Mouse (Mus musculus) MEL (cell line): ENCODE data around the gene Fars2. TPM values are rescaled to one million over a fixed set of nuclear protein-coding genes. Genes with fewer than 3 reads are reported as not detected.

Experiments used
- DNase-seq: peaks from one replicate; pipeline ENCODE4 v3.0.0; 2011; ENCODE audit warnings: low read depth, low spot score
- H3K27ac ChIP-seq: 2 replicates; pipeline ENCODE4 v1.5.1; 2012; ENCODE audit warnings: low read depth, mild to moderate bottlenecking, control low read depth, low read length, moderate library complexity; ENCODE audit not compliant: control insufficient read depth
- H3K27me3 ChIP-seq, 2 experiments: fragments of 150-350 bp in 1 of 2; sonication (generic) in 1 of 2; 2 replicates each; pipeline ENCODE4 v1.6.1; 2012; ENCODE audit warnings: low read length in 2 of 2, mild to moderate bottlenecking in 2 of 2, improper control_type of control experiment in 1 of 2, moderate library complexity in 1 of 2; ENCODE audit not compliant: insufficient read depth in 2 of 2, control insufficient read depth in 1 of 2
- H3K36me3 ChIP-seq, 2 experiments: 2 replicates each; pipeline ENCODE4 v1.6.1; 2012 to 2014; ENCODE audit warnings: low read length in 2 of 2, improper control_type of control experiment in 1 of 2, inconsistent platforms in 1 of 2, mild to moderate bottlenecking in 1 of 2; ENCODE audit not compliant: insufficient read depth in 2 of 2, control insufficient read depth in 1 of 2
- H3K4me1 ChIP-seq, 2 experiments: fragments of 150-350 bp in 1 of 2; sonication (generic) in 1 of 2; 2 replicates each; pipeline ENCODE4 v1.6.1; 2012; ENCODE audit warnings: low read length in 2 of 2, improper control_type of control experiment in 1 of 2, mild to moderate bottlenecking in 1 of 2; ENCODE audit not compliant: insufficient read depth in 2 of 2, control insufficient read depth in 1 of 2
- H3K4me3 ChIP-seq, 2 experiments: fragments of 150-350 bp in 1 of 2; sonication (generic) in 1 of 2; 2 replicates each; pipeline ENCODE4 v1.5.1; 2012; ENCODE audit warnings: low read depth in 2 of 2, low read length in 2 of 2, mild to moderate bottlenecking in 2 of 2, moderate library complexity in 2 of 2, control low read depth in 1 of 2, improper control_type of control experiment in 1 of 2; ENCODE audit not compliant: control insufficient read depth in 1 of 2, insufficient read depth in 1 of 2
- H3K79me2 ChIP-seq: 2 replicates; pipeline ENCODE4 v1.6.1; 2012; ENCODE audit warnings: mild to moderate bottlenecking, low read length, moderate library complexity; ENCODE audit not compliant: control insufficient read depth, poor library complexity, insufficient read depth
- H3K9ac ChIP-seq: 2 replicates; pipeline ENCODE4 v1.6.1; 2012; ENCODE audit warnings: low read depth, mild to moderate bottlenecking, control low read depth, low read length, moderate library complexity; ENCODE audit not compliant: control insufficient read depth, poor library complexity, severe bottlenecking
- H3K9me3 ChIP-seq: fragments of 150-350 bp; sonication (generic); replicated peaks from 2 replicates; pipeline ENCODE4 v1.6.1; 2012; ENCODE audit warnings: mild to moderate bottlenecking, low read length, improper control_type of control experiment, moderate library complexity; ENCODE audit not compliant: insufficient read depth
- BHLHE40 ChIP-seq: IDR thresholded peaks from 2 replicates; pipeline ENCODE4 v1.6.1; 2012; ENCODE audit warnings: low read depth, mild to moderate bottlenecking, inconsistent platforms, low read length, improper control_type of control experiment, borderline replicate concordance
- CHD1 ChIP-seq: IDR thresholded peaks from 2 replicates; pipeline ENCODE4 v1.6.1; 2012; ENCODE audit warnings: low read depth, mild to moderate bottlenecking, inconsistent platforms, low read length, improper control_type of control experiment
- CTCF ChIP-seq, 3 experiments: IDR thresholded peaks in 2 of 3; conservative IDR thresholded peaks in 1 of 3; 2 replicates each; pipeline ENCODE4 v1.5.1; 2011 to 2012; ENCODE audit warnings: low read length in 3 of 3, low read depth in 2 of 3, mild to moderate bottlenecking in 2 of 3, improper control_type of control experiment in 1 of 3, inconsistent platforms in 1 of 3, mixed read lengths in 1 of 3, moderate library complexity in 1 of 3; ENCODE audit not compliant: control insufficient read depth in 1 of 3, insufficient read depth in 1 of 3, poor library complexity in 1 of 3, severe bottlenecking in 1 of 3
- GATA1 ChIP-seq: IDR thresholded peaks from 2 replicates; pipeline ENCODE4 v1.6.1; 2011; ENCODE audit warnings: low read depth, low read length, improper control_type of control experiment
- MAX ChIP-seq: IDR thresholded peaks from 2 replicates; pipeline ENCODE4 v1.6.1; 2011; ENCODE audit warnings: low read length, improper control_type of control experiment
- MXI1 ChIP-seq: IDR thresholded peaks from 2 replicates; pipeline ENCODE4 v1.6.1; 2011; ENCODE audit warnings: mild to moderate bottlenecking, low read depth, low read length, improper control_type of control experiment
- MYB ChIP-seq: IDR thresholded peaks from 2 replicates; pipeline ENCODE4 v1.6.1; 2011; ENCODE audit warnings: mild to moderate bottlenecking, low read depth, low read length, improper control_type of control experiment
- MYC ChIP-seq: IDR thresholded peaks from 2 replicates; pipeline ENCODE4 v1.6.1; 2011; ENCODE audit warnings: low read depth, mild to moderate bottlenecking, low read length, improper control_type of control experiment, moderate library complexity
- POLR2A ChIP-seq, 2 experiments: IDR thresholded peaks; 2 replicates each; pipeline ENCODE4 v1.6.1; 2011 to 2012; ENCODE audit warnings: low read length in 2 of 2, mild to moderate bottlenecking in 2 of 2, control low read depth in 1 of 2, improper control_type of control experiment in 1 of 2, low read depth in 1 of 2, moderate library complexity in 1 of 2; ENCODE audit not compliant: control insufficient read depth in 1 of 2, insufficient read depth in 1 of 2, poor library complexity in 1 of 2
- RAD21 ChIP-seq: IDR thresholded peaks from 2 replicates; pipeline ENCODE4 v1.6.1; 2011; ENCODE audit warnings: mild to moderate bottlenecking, low read depth, low read length, improper control_type of control experiment
- RCOR1 ChIP-seq: IDR thresholded peaks from 2 replicates; pipeline ENCODE4 v1.6.1; 2012; ENCODE audit warnings: low read depth, mild to moderate bottlenecking, inconsistent platforms, low read length, improper control_type of control experiment
- TAL1 ChIP-seq: IDR thresholded peaks from 2 replicates; pipeline ENCODE4 v1.6.1; 2012; ENCODE audit warnings: mild to moderate bottlenecking, inconsistent platforms, low read length, moderate library complexity, mixed read lengths
- TBP ChIP-seq: IDR thresholded peaks from 2 replicates; pipeline ENCODE4 v1.8.0; 2011; ENCODE audit warnings: low read depth, low read length, improper control_type of control experiment
- UBTF ChIP-seq: IDR thresholded peaks from 2 replicates; pipeline ENCODE4 v1.6.1; 2012; ENCODE audit warnings: low read depth, mild to moderate bottlenecking, inconsistent platforms, low read length, improper control_type of control experiment, moderate library complexity, borderline replicate concordance; ENCODE audit not compliant: insufficient read depth
- USF1 ChIP-seq: IDR thresholded peaks from 2 replicates; pipeline ENCODE4 v1.6.1; 2014; ENCODE audit warnings: low read depth, mild to moderate bottlenecking, inconsistent platforms, low read length, improper control_type of control experiment, moderate library complexity
- USF2 ChIP-seq, 2 experiments: IDR thresholded peaks; 2 replicates each; pipeline ENCODE4 v1.6.1; 2011 to 2012; ENCODE audit warnings: improper control_type of control experiment in 2 of 2, low read length in 2 of 2, borderline replicate concordance in 1 of 2, inconsistent platforms in 1 of 2, low read depth in 1 of 2, mild to moderate bottlenecking in 1 of 2; ENCODE audit not compliant: insufficient read depth in 1 of 2
- ZC3H11A ChIP-seq: IDR thresholded peaks from 2 replicates; pipeline ENCODE4 v1.6.1; 2012; ENCODE audit warnings: low read depth, mild to moderate bottlenecking, inconsistent platforms, low read length, improper control_type of control experiment
- ZMIZ1 ChIP-seq: IDR thresholded peaks from 2 replicates; pipeline ENCODE4 v1.6.1; 2012; ENCODE audit warnings: low read depth, mild to moderate bottlenecking, inconsistent platforms, low read length, improper control_type of control experiment, moderate library complexity
- ZNF384 ChIP-seq: IDR thresholded peaks from 2 replicates; pipeline ENCODE4 v1.6.1; 2012; ENCODE audit warnings: low read depth, mild to moderate bottlenecking, inconsistent platforms, low read length, improper control_type of control experiment
- polyA plus RNA-seq, 2 experiments: library from polyadenylated mRNA; stranded (reverse) in 1 of 2; unstranded in 1 of 2; fragments of >175 nt in 1 of 2; fragments of >200 nt in 1 of 2; gene quantifications; 2 replicates each; pipeline versions ENCODE4 v1.2.1 to v1.2.4; 2012; ENCODE audit warnings: low replicate concordance in 2 of 2, low read depth in 1 of 2; ENCODE audit not compliant: insufficient read length in 2 of 2, insufficient read depth in 1 of 2, missing spikeins in 1 of 2
- total RNA-seq: library from RNA; depleted of rRNA; stranded (reverse); fragments of 300-350 nt; gene quantifications from 2 replicates; pipeline ENCODE4 v1.2.3, GENCODE M21; 2012

Fars2 gene
- total and polyA plus RNA-seq, 3 experiments: 32.6 to 39.2 TPM; not detected in 1

DNA sequence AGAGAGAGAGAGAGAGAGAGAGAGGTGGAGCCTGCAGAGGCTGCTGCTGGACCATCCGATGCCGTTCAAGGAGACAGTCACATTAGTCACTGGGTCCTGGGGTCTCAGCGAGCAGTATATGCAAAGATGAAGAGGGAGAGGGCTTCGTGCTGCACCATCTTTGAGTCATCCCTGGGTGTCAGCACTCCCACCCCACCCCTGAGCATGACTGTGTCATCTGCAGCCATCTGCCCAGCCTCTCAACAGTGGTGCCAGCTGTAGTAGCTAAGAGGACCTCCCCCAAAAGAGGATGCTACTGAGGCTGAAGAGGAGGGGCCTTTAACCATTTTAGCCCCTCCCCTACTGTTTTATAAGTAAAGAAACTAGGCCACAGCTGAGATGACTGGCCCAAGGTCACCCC, 459.6 kb downstream of the Fars2 start:
- DNase-seq: no peak
- Histone ChIP-seq H3K9me3 (no peaks in the 10 kb centered on the region), H3K4me1 (no peaks in the 10 kb centered on the region), H3K9ac (no peak overlapping the region), H3K4me3 (no peak overlapping the region), H3K27ac (no peak overlapping the region), H3K27me3 (no peaks in the 10 kb centered on the region), H3K36me3 (no peaks in the 10 kb centered on the region), H3K79me2 (no peaks in the 10 kb centered on the region)
- no peak for TF ChIP-seq POLR2A (IDR thresholded peaks at IDR 0.05; ENCODE audit: control insufficient read depth in 1 of 2, insufficient read depth in 1 of 2, low read depth in 1 of 2, low read length in 2 of 2, poor library complexity in 1 of 2)

DNA sequence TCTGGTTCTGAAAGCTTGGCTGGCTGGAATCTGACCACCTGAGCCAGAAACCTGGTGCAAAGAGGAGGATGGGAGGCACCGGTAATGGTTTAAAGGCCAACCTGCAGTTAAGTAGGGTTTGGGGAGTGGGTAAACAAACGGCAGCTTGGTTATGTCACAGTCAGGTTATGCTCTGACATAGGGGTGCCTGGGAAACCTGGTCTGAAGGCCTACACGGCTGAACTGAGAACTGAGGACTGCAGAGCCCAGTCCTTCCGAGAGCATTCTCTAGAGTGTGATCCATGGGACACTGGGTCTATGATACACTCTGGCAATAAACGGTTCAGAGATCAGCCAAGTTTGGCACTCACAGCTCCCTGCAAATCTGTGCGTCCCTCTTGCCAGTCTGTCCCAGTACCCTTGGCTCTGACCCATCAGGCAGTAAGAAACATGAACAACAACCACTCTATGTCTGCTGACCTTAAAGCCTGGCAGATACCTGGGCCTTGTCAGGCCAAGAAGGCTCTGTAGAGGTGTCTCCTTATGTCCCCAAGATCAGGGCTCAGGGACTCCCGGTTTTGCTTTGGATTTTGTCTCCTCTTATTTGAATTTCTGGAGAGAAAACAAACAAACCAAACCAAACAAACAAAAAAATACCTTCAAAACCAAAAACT, 460.8 kb downstream of the Fars2 start:
- no peak overlapping the region for H3K9ac ChIP-seq
- DNase-seq: no peak
- H3K4me3 ChIP-seq: no peak overlapping the region
- H3K27me3 ChIP-seq: no peaks in the 10 kb centered on the region
- TF ChIP-seq ZMIZ1 (no peak), USF2 (IDR thresholded peaks at IDR 0.05; ENCODE audit: borderline replicate concordance in 1 of 2, insufficient read depth in 1 of 2, low read depth in 1 of 2, low read length in 2 of 2) (no peak), GATA1 (no peak), CTCF (IDR thresholded peaks at IDR 0.05 in 2 of 3, conservative IDR thresholded peaks at IDR 0.05 in 1 of 3; ENCODE audit: control insufficient read depth in 1 of 3, insufficient read depth in 1 of 3, low read depth in 2 of 3, low read length in 3 of 3, poor library complexity in 1 of 3, severe bottlenecking in 1 of 3) (no peak), MXI1 (no peak), TBP (no peak), TAL1 (no peak), ZNF384 (no peak), USF1 (no peak), UBTF (no peak), MAX (no peak), ZC3H11A (no peak), BHLHE40 (no peak), MYC (no peak), MYB (no peak), RAD21 (no peak), RCOR1 (no peak), CHD1 (no peak)
- no peak overlapping the region for H3K27ac ChIP-seq
- no peaks in the 10 kb centered on the region for H3K4me1 ChIP-seq
- no peaks in the 10 kb centered on the region for H3K36me3 ChIP-seq
- H3K79me2 ChIP-seq: no peaks in the 10 kb centered on the region
- no peaks in the 10 kb centered on the region for H3K9me3 ChIP-seq
